Mouse (Mus musculus): ENCODE results near the gene Slc22a23. TPM values are rescaled to one million over a fixed set of nuclear protein-coding genes. Genes with fewer than 3 reads are reported as not detected.

Slc22a23 gene
- 17.2 and 28.0 TPM in 2 replicates for polyA plus RNA-seq (2012; rRNA removed; ENCODE audit: low replicate concordance)

DNA sequence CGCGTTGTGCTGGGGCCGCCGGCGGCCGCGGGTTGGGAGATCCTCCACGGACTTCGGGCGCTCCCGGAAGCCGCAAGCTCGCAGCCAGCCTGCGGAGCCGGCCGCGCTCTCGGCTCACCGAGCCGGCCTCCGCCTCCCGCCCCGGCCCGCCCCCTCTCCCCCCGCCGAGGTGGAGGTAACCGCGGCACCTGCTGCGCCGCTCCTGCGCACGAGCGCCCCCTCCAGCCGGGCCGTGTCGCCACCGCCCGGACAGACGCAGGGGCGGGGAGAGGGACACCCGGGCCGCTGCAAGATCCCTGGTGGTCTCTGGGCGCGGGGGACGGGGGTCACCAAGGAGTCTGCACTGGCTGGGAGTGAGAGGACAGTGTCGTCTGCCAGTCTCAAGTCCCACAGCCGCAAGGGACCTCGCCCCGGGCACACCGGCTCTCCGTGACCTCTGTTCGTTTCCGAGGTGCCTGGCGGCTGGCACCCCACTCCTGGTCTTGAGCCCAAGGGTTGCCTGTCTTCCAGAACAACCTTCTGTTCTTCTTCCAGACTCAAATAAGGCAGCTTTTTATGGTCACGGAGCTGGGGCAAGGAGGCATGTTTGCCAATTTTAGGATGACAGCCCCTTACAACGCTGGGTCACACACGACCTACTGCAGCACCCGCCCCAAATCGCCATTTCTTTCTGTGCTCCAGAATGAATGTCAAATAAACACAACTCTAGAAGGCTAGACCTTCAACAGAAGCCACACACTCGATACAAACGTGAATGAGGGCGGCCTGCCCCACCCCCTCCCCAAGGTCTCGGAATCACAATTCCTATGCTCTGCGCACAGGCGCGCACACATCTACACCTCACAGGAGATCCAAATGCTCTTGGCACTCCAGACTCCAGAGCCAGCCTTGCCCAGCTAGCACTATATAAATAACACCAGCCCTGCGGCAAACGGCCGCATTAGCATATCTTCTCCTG is at the start of gene Slc22a23:
TSS of gene Slc22a23 (minus strand) at position 55 of the 958 bp plus-strand sequence.

DNA sequence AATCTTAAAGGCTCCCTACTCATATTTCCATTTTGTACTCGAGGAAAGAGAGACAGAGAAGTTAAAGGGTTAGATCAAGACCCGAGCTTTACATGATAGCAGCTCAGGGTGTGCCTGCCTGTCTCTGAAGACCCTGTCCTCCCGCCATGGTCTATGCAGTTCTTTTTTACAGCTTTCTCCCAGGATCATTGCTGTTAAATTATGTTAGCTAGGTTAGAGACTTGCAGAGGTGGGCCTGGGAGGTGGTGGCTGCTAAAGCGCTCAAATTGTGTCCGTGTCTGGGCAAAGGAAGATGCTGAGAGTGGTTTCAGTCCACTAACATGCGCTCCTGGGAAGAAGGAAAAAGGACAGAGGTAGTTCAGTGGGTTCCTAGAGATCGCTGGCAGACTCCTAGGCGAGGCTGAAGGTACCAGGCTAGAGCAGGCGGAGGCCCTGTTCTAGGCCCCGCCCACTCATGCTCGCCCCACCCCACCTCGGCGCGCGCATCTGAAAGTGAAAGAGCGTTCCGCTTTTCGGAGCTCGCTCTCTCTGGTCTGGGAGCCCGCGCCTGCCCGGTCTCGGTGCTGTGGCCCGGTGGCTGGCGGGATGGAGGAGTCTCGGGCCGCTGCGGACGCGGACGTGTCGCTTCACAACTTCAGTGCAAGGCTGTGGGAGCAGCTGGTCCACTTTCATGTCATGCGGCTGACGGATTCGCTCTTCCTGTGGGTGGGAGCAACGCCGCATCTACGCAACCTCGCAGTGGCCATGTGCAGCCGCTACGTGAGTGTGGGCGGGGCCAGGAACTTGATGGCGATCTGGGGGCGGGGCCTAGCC is 182.3 kb downstream of the Slc22a23 start, which contains the start of gene Psmg4:
TSS of gene Psmg4 (plus strand) at position 474 of the 813 bp plus-strand sequence.

DNA sequence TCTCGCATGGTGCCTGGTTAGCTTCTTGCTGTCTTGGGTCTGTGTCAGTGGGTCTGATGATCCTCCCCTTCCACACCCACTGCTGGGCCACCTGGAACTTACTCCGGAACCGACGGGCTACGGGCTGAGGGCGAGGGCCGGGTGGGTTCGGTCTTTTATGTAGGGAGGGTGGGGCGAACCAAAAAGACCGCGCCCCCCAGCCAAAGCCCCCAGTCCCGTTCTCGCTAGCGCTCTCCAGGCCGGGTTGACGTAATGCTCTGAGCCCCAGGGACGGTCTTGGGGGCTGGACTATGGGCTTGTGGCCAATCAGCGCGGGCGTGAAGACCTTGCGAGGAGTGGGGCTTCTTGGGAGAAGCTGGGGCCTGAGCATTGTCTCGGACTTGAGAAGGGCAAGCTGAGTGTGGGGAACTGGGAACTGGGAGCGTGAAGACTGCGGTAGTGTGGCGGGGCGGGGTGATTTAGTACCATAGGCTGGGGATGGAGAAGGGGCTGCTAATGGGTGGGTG is 214.7 kb downstream of the Slc22a23 start, which contains the start of gene Tubb2b:
TSS of gene Tubb2b (minus strand) at position 241 of the 506 bp plus-strand sequence.

Other genes with a start within 250 kb of the Slc22a23 start
- gene Tubb2b, start 214.7 kb downstream of the Slc22a23 start, polyA plus RNA-seq (2012; rRNA removed; ENCODE audit: low replicate concordance), result 13.1 and 47.8 TPM in 2 replicates
- 62.9 and 101 TPM in 2 replicates for gene Psmg4, start 182.2 kb downstream of the Slc22a23 start, polyA plus RNA-seq (2012; rRNA removed; ENCODE audit: low replicate concordance)